ENCODE assay signal across 21 mouse cellular contexts in the genomic region with DNA sequence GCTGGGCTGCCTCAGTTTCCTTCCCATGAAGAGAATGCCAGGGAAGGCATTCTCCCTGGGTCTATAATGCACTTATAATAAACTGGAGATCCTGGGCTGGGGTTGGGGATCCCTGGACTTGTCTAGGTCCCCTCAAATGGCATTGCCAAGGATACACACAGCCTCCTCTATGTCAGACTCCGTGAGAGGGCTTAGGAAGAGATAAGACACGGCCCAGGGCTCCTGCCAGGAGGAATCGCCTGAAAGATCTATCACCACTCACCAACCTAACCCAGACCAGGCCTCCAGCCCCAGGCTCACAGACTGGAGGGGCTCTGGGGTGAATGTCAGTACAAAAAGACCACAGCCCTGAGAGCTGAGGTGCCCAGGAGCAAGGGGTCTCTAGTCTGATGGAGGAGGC.
DNase-seq lines count a peak whose midpoint lies in the region; ATAC-seq and TF ChIP-seq lines count a peak whose summit lies in the region.
"Had no signal": no experiment of that assay in that cellular context is flagged by ENCODE, and none has a peak within 500 bp of the region (broad histone marks: within the 10 kb centered on the region; RNA-seq: fewer than 3 reads in every experiment).

No protein-coding gene starts in this region.

- H3K27me3 ChIP-seq in heart, embryonic 10.5 days (ENCODE audit: insufficient read depth, poor library complexity, severe bottlenecking): no peaks in the 10 kb centered on the region
- H3K27me3 ChIP-seq in heart, embryonic 16.5 days (ENCODE audit: control insufficient read depth, insufficient read depth, low read length): no peaks in the 10 kb centered on the region
- H3K27me3 ChIP-seq in lung, embryonic 14.5 days (ENCODE audit: insufficient read depth, low read length): no peaks in the 10 kb centered on the region
- H3K27me3 ChIP-seq: embryonic facial prominence, embryonic 12.5 days; lung, embryonic 15.5 days had no signal

- H3K27ac ChIP-seq in heart, embryonic 10.5 days: peak overlapping the region; percentile 83
- peak overlapping the region; percentile 73 for H3K27ac ChIP-seq in heart, embryonic 16.5 days (ENCODE audit: low read length)
- H3K27ac ChIP-seq in lung, embryonic 14.5 days (ENCODE audit: low read depth): peak overlapping the region; percentile 9; the same call in 1 of the 2 replicates
- H3K27ac ChIP-seq: embryonic facial prominence, embryonic 12.5 days; forebrain, embryonic 12.5 days; hindbrain, postnatal 0 days; neural tube, embryonic 13.5 days had no signal

- ATAC-seq in heart, embryonic 16.5 days (replicated peaks; ENCODE audit: extremely low read depth, insufficient read depth, low FRiP score): no peak
- ATAC-seq in lung, embryonic 14.5 days (ENCODE audit: insufficient read depth): no peak
- ATAC-seq in megakaryocyte-erythroid progenitor cell, adult 5-6 weeks (replicated peaks; ENCODE audit: low FRiP score, low TSS enrichment, poor library complexity, severe bottlenecking): peak; percentile 39; the same call in 1 of the 2 replicates
- ATAC-seq: midbrain, embryonic 16.5 days had no signal

- no peaks in the 10 kb centered on the region for H3K9me3 ChIP-seq in heart, embryonic 10.5 days
- no peaks in the 10 kb centered on the region for H3K9me3 ChIP-seq in heart, embryonic 16.5 days (replicated peaks; ENCODE audit: control insufficient read depth, low read length)
- no peaks in the 10 kb centered on the region for H3K9me3 ChIP-seq in lung, embryonic 14.5 days (ENCODE audit: low read depth, low read length)
- H3K9me3 ChIP-seq: forebrain, embryonic 12.5 days; lung, embryonic 15.5 days; neural tube, embryonic 13.5 days had no signal

- H3K4me1 ChIP-seq in heart, embryonic 10.5 days: peaks cover 90% of the 10 kb centered on the region
- peaks cover 31% of the 10 kb centered on the region for H3K4me1 ChIP-seq in heart, embryonic 16.5 days (ENCODE audit: control insufficient read depth, insufficient read depth, low read length)
- H3K4me1 ChIP-seq in lung, embryonic 14.5 days (ENCODE audit: insufficient read depth): peaks cover 12% of the 10 kb centered on the region

- intact Hi-C loops in heart, postnatal 25 days (cut with DNase I): loop anchor here (5.0 kb wide), 1 partner anchor 38 kb away; no protein-coding TSS in a partner anchor

- H3K36me3 ChIP-seq in heart, embryonic 10.5 days: no peaks in the 10 kb centered on the region
- H3K36me3 ChIP-seq in heart, embryonic 16.5 days (ENCODE audit: control insufficient read depth, insufficient read depth): no peaks in the 10 kb centered on the region
- no peaks in the 10 kb centered on the region for H3K36me3 ChIP-seq in lung, embryonic 14.5 days (ENCODE audit: insufficient read depth)
- H3K36me3 ChIP-seq: embryonic facial prominence, embryonic 12.5 days; forebrain, embryonic 12.5 days; lung, embryonic 15.5 days; neural tube, embryonic 13.5 days had no signal

- WGBS in heart, embryonic 10.5 days: 15% methylated on average over 3 of the region's 3 CpGs
- 34% methylated on average over 3 of the region's 3 CpGs for WGBS in heart, embryonic 16.5 days
- 53% methylated on average over 3 of the region's 3 CpGs for WGBS in lung, embryonic 14.5 days

- TF ChIP-seq CTCF in lung, embryonic 14.5 days (IDR thresholded peaks at IDR 0.05; ENCODE audit: low read depth): no peak

- DNase-seq in heart, embryonic 10.5 days (ENCODE audit: low spot score): no peak
- no peak for DNase-seq in heart, postnatal 25 days (ENCODE audit: low spot score)
- no peak for DNase-seq in heart, adult 8-10 months (ENCODE audit: low spot score)
- DNase-seq in lung, embryonic 14.5 days: no peak
- no peak for DNase-seq in lung, postnatal 25 days (ENCODE audit: low spot score)
- no peak for DNase-seq in cerebellum, postnatal 14 days
- DNase-seq: adrenal gland, postnatal 25 days; gastrocnemius, postnatal 36 days; kidney, postnatal 36 days; retina, postnatal 1 day; right cerebral cortex, postnatal 25 days; spleen, adult 18-20 months had no signal

- H3K9ac ChIP-seq in heart, embryonic 16.5 days (ENCODE audit: low read length): peak overlapping the region; percentile 33
- H3K9ac ChIP-seq in lung, embryonic 14.5 days: no peak overlapping the region
- H3K9ac ChIP-seq: embryonic facial prominence, embryonic 12.5 days; forebrain, embryonic 12.5 days; lung, embryonic 15.5 days; neural tube, embryonic 13.5 days had no signal

- no peak overlapping the region for H3K4me3 ChIP-seq in heart, embryonic 10.5 days
- H3K4me3 ChIP-seq in heart, embryonic 16.5 days (ENCODE audit: low read length): no peak overlapping the region
- H3K4me3 ChIP-seq in lung, embryonic 14.5 days (ENCODE audit: low read depth, low read length): no peak overlapping the region
- H3K4me3 ChIP-seq: embryonic facial prominence, embryonic 12.5 days; forebrain, embryonic 12.5 days; lung, embryonic 15.5 days; myocyte; neural tube, embryonic 13.5 days had no signal

- H3K4me2 ChIP-seq in heart, embryonic 16.5 days (ENCODE audit: low read depth, low read length): no peak overlapping the region
- no peak overlapping the region for H3K4me2 ChIP-seq in lung, embryonic 14.5 days
- H3K4me2 ChIP-seq: embryonic facial prominence, embryonic 12.5 days; forebrain, embryonic 12.5 days; lung, embryonic 15.5 days; neural tube, embryonic 13.5 days had no signal

Comparison
In these comparisons a context has a peak if more than half of its experiments do, and no peak if none do; other contexts are left out.
1. H3K27ac ChIP-seq: peak in every context shown above with its lines; median percentile 83 in heart, embryonic 10.5 days; 73 in heart, embryonic 16.5 days; 9 in lung, embryonic 14.5 days.